In the genomic region with DNA sequence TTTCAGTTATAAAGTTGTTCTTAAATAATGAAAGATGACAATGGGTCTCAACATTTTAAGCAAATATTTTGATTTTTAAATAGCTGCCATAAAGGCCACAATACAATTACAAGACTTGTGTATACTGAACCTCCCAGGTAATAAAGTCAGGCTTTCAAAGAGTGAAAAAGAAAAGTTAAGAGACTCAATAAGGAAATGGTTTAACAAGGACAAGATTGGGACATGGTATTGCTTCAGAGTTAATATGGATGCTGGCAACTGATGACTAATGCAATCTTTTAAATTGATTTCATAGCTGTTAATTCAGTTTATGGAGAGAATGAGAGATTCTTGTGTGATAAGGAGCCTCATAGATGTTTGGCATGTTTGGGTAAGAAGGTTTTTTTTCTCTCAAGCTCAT, we compare ENCODE assay signal across 21 mouse cellular contexts.
"Had no signal": no experiment of that assay in that cellular context is flagged by ENCODE, and none has a peak within 500 bp of the region (broad histone marks: within the 10 kb centered on the region; RNA-seq: fewer than 3 reads in every experiment).

No protein-coding gene starts in this region.

- H3K4me2 ChIP-seq: lung, embryonic 15.5 days; midbrain, embryonic 11.5 days; midbrain, embryonic 13.5 days; neural tube, embryonic 13.5 days; neural tube, embryonic 15.5 days had no signal

- ATAC-seq: lung, postnatal 0 days; midbrain, embryonic 13.5 days; midbrain, embryonic 16.5 days had no signal

- H3K27me3 ChIP-seq: lung, embryonic 15.5 days; megakaryocyte, embryonic 14.5 days; midbrain, embryonic 13.5 days; neural tube, embryonic 13.5 days; neural tube, embryonic 15.5 days had no signal

- H3K4me3 ChIP-seq: lung, embryonic 15.5 days; megakaryocyte, embryonic 14.5 days; midbrain, embryonic 13.5 days; myocyte; neural tube, embryonic 13.5 days; neural tube, embryonic 15.5 days had no signal

- H3K9me3 ChIP-seq: lung, embryonic 15.5 days; megakaryocyte, embryonic 14.5 days; midbrain, embryonic 13.5 days; neural tube, embryonic 13.5 days; neural tube, embryonic 15.5 days had no signal

- DNase-seq: lung, adult 2 months; lung, postnatal 14 days; lung, postnatal 36 days; retina, postnatal 1 day; right cerebral cortex, adult 18-20 months; right cerebral cortex, postnatal 25 days; right cerebral cortex, postnatal 4 days; spleen, adult 18-20 months; thymus, adult 18-20 months; thymus, postnatal 14 days; thymus, postnatal 36 days had no signal

- H3K9ac ChIP-seq: lung, embryonic 15.5 days; midbrain, embryonic 13.5 days; neural tube, embryonic 13.5 days; neural tube, embryonic 15.5 days had no signal

- H3K27ac ChIP-seq: lung, embryonic 15.5 days; macrophage; midbrain, embryonic 13.5 days; neural tube, embryonic 13.5 days; neural tube, embryonic 15.5 days had no signal

- H3K4me1 ChIP-seq: lung, embryonic 15.5 days; megakaryocyte, embryonic 14.5 days; midbrain, embryonic 13.5 days; neural tube, embryonic 13.5 days; neural tube, embryonic 15.5 days had no signal

- H3K36me3 ChIP-seq: lung, embryonic 15.5 days; midbrain, embryonic 13.5 days; neural tube, embryonic 13.5 days; neural tube, embryonic 15.5 days had no signal
